Mouse (Mus musculus): ENCODE results near the gene Hbb-bt. TPM values are rescaled to one million over a fixed set of nuclear protein-coding genes. Genes with fewer than 3 reads are reported as not detected.
"Not testable (repeated sequence)": the region's sequence is repeated elsewhere in the genome, so short reads cannot be mapped to it uniquely, and the experiment has no call there.

The Hbb-bt gene
- total RNA-seq, 4 experiments from 2014 or later = 208 to 1,111 (median 289) TPM

- no peak for DNase-seq (ENCODE audit: low spot score)
Measured at GRCm38 (mm10) chr7:103808971-103809800, 4.6 kb downstream of the Hbb-bt start.

- DNase-seq (ENCODE audit: low spot score) = not testable (repeated sequence)
Measured at GRCm38 (mm10) chr7:103808120-103808519, 5.7 kb downstream of the Hbb-bt start.

GRCm38 (mm10) chr7:103806856-103807255 is 6.9 kb downstream of the Hbb-bt start:
- peak; percentile 6 for DNase-seq (ENCODE audit: low spot score)

- DNase-seq (ENCODE audit: low spot score) = peak; percentile 1
Measured at GRCm38 (mm10) chr7:103792669-103793388, 21.0 kb downstream of the Hbb-bt start.

GRCm38 (mm10) chr7:103791721-103792120 is 22.1 kb downstream of the Hbb-bt start, which contains the start of gene Olfr67:
TSS of gene Olfr67 (minus strand) at chr7:103791821.
- no peak for DNase-seq (ENCODE audit: low spot score)

- no peak for DNase-seq (ENCODE audit: low spot score)
Measured at GRCm38 (mm10) chr7:103779598-103779997, 34.2 kb downstream of the Hbb-bt start, which contains the start of gene Olfr68. TSS of gene Olfr68 (minus strand) at chr7:103779698.

GRCm38 (mm10) chr7:103777652-103778051 is 36.1 kb downstream of the Hbb-bt start:
- not testable (repeated sequence) for DNase-seq (ENCODE audit: low spot score)

GRCm38 (mm10) chr7:103771494-103771893 is 42.3 kb downstream of the Hbb-bt start, which contains the start of gene Olfr69:
TSS of gene Olfr69 (minus strand) at chr7:103771594.
- no peak for DNase-seq (ENCODE audit: low spot score)

- not testable (repeated sequence) for DNase-seq (ENCODE audit: low spot score)
Measured at GRCm38 (mm10) chr7:103767687-103768086, 46.1 kb downstream of the Hbb-bt start.

Other genes with a start within 250 kb of the Hbb-bt start
- gene Olfr616, start 244.9 kb downstream of the Hbb-bt start, total RNA-seq (2022) = not detected
- gene Olfr617, start 240.9 kb downstream of the Hbb-bt start, total RNA-seq (2022) = not detected
- not detected for gene Olfr618, start 223.9 kb downstream of the Hbb-bt start, total RNA-seq (2022)
- not detected for gene Olfr619, start 213.4 kb downstream of the Hbb-bt start, total RNA-seq (2022)
- gene Olfr620, start 201.5 kb downstream of the Hbb-bt start, total RNA-seq (2022) = not detected
- not detected for gene Olfr622, start 171.3 kb downstream of the Hbb-bt start, total RNA-seq (2022)
- not detected for gene Olfr623, start 150.3 kb downstream of the Hbb-bt start, total RNA-seq (2022)
- gene Olfr624, start 142.8 kb downstream of the Hbb-bt start, total RNA-seq (2022) = not detected
- not detected for gene Olfr625-ps1, start 131.3 kb downstream of the Hbb-bt start, total RNA-seq (2022)
- not detected for gene Olfr243, start 99.3 kb downstream of the Hbb-bt start, total RNA-seq (2022)
- gene Olfr628, start 83.6 kb downstream of the Hbb-bt start, total RNA-seq (2022) = not detected
- not detected for gene Olfr629, start 69.1 kb downstream of the Hbb-bt start, total RNA-seq (2022)
- not detected for gene Olfr630, start 56.7 kb downstream of the Hbb-bt start, total RNA-seq (2022)
- not detected for gene Olfr69, start 42.4 kb downstream of the Hbb-bt start, total RNA-seq (2022)
- gene Olfr68, start 34.3 kb downstream of the Hbb-bt start, total RNA-seq (2022) = not detected
- not detected for gene Olfr67, start 22.2 kb downstream of the Hbb-bt start, total RNA-seq (2022)
- gene Hbb-bs, start 14.1 kb upstream of the Hbb-bt start, total RNA-seq (2022) = over 10,000 TPM in 1 of 4 experiments, 1,000 to 10,000 TPM in 3; 2,003 to 12,142 (median 2,942) TPM
- gene Hbb-bh2, start 26.5 kb upstream of the Hbb-bt start, total RNA-seq (2022) = not detected
- gene Hbb-bh1, start 29.2 kb upstream of the Hbb-bt start, total RNA-seq (2022) = not detected
- gene Hbb-y, start 39.2 kb upstream of the Hbb-bt start, total RNA-seq (2022) = not detected
- gene Olfr66, start 72.3 kb upstream of the Hbb-bt start, total RNA-seq (2022) = not detected
- gene Olfr64, start 80.5 kb upstream of the Hbb-bt start, total RNA-seq (2022) = not detected
- not detected for gene Olfr65, start 89.5 kb upstream of the Hbb-bt start, total RNA-seq (2022)
- gene Olfr631, start 114.8 kb upstream of the Hbb-bt start, total RNA-seq (2022) = not detected
- not detected for gene Olfr632, start 120.4 kb upstream of the Hbb-bt start, total RNA-seq (2022)
- gene Olfr633, start 130.4 kb upstream of the Hbb-bt start, total RNA-seq (2022) = not detected
- gene Olfr635, start 157.2 kb upstream of the Hbb-bt start, total RNA-seq (2022) = under 1 TPM in 1 of 4 experiments, not detected in 3; 0.03 TPM
- gene Olfr638, start 184.8 kb upstream of the Hbb-bt start, total RNA-seq (2022) = not detected
- gene Olfr639, start 203.3 kb upstream of the Hbb-bt start, total RNA-seq (2022) = under 1 TPM in 2 of 4 experiments, not detected in 2; 0.06 TPM
- gene Olfr640, start 211.6 kb upstream of the Hbb-bt start, total RNA-seq (2022) = not detected
- not detected for gene Olfr641, start 221.4 kb upstream of the Hbb-bt start, total RNA-seq (2022)
- not detected for gene Olfr642, start 238.7 kb upstream of the Hbb-bt start, total RNA-seq (2022)
- gene 4930516K23Rik, start 247.4 kb upstream of the Hbb-bt start, total RNA-seq (2022) = not detected

All from heart, adult 8-10 months (tissue).